Mouse (Mus musculus) ES-Bruce4 (cell line): ENCODE results near the gene Gm28043.

Experiments used
- CTCF ChIP-seq: IDR thresholded peaks from one replicate; pipeline ENCODE4 v1.8.1; 2011; ENCODE audit warnings: low read depth, low read length
- EP300 ChIP-seq: IDR thresholded peaks from 2 replicates; pipeline ENCODE4 v1.6.1; 2011; ENCODE audit warnings: low read depth, low read length; ENCODE audit not compliant: insufficient read depth
- POLR2A ChIP-seq: IDR thresholded peaks from one replicate; pipeline ENCODE4 v1.8.1; 2011; ENCODE audit warnings: low read length; ENCODE audit not compliant: insufficient read depth

- TF ChIP-seq CTCF (no peak), EP300 (no peak), POLR2A (no peak)
Measured at GRCm38 (mm10) chr17:29747466-29747865, 132.8 kb downstream of the Gm28043 start.
